Mouse (Mus musculus): ENCODE data around the gene Tes. TPM values are rescaled to one million over a fixed set of nuclear protein-coding genes. Genes with fewer than 3 reads are reported as not detected.
A peak's percentile ranks its signal among the peaks of the same experiment; 100 is the strongest.
"Not testable (repeated sequence)": the region's sequence is repeated elsewhere in the genome, so short reads cannot be mapped to it uniquely, and the experiment has no call there.

Tes gene
- polyA plus RNA-seq, 1 experiment from 2014 or later = 13.8 TPM

DNA sequence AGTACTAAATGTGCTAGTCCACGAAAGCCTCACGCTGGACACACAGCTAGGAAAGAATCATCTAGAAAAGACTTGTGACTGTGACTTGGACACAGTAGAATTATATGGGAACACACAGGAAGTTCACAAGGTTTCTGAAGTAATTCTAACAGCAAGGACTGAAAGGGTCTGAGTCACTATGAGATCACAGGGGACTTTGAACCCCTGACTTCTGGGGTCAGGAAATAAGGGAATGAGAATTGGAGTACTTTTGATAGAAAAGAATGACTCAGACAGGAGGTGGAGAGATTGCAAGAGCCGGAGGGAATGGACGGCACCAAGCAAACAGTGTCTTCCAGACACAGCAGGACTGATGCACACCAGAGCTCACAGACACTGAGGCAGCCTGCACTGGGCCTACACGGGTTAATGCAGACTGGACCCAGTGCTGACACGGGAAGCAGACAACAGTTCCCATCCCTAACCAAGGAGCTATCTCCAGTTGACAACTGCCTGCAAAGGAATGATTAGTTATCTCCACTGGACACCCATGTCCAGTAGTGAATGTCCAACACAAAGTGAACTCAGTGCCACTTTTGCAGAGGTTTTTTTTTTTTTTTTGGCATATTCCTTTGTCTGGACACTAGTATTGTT, 11.8 kb upstream of the Tes start:
- no peak overlapping the region for H3K9ac ChIP-seq (ENCODE audit: low read length)
- ATAC-seq (replicated peaks; ENCODE audit: extremely low read depth, insufficient read depth, low FRiP score) = no peak
- H3K27ac ChIP-seq (ENCODE audit: low read length) = no peak overlapping the region
- H3K36me3 ChIP-seq (ENCODE audit: control insufficient read depth, insufficient read depth) = no peaks in the 10 kb centered on the region
- no peak overlapping the region for H3K4me2 ChIP-seq (ENCODE audit: low read depth, low read length)
- H3K9me3 ChIP-seq (replicated peaks; ENCODE audit: control insufficient read depth, low read length) = no peaks in the 10 kb centered on the region
- 60% methylated on average over 6 of the region's 6 CpGs for WGBS
- no peak overlapping the region for H3K4me3 ChIP-seq (ENCODE audit: low read length)
- H3K27me3 ChIP-seq (ENCODE audit: control insufficient read depth, insufficient read depth, low read length) = peaks cover 9% of the 10 kb centered on the region; the same call in 1 of the 2 replicates
- H3K4me1 ChIP-seq (ENCODE audit: control insufficient read depth, insufficient read depth, low read length) = peaks cover 4% of the 10 kb centered on the region; the same call in 1 of the 2 replicates

DNA sequence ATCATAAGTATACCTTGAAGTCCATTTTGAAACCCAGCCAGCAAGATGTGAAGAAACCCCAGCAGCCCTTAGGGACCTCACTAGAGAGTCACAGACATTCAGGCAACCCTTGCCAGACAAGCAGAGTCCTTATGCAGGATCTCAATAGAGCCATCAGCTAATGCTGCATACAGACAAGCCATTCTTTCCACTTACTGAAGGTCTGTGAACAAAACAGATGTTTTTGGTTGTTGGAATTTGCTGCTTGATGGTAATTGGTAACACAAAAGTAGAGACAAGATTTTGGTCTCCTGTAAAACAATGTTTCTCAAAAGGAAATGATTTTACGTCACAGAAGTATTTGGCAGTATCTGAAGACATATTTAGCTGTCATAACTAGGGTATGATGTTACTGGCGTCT, 10.2 kb upstream of the Tes start:
- peaks cover 9% of the 10 kb centered on the region; the same call in 1 of the 2 replicates for H3K27me3 ChIP-seq (ENCODE audit: control insufficient read depth, insufficient read depth, low read length)
- ATAC-seq (replicated peaks; ENCODE audit: extremely low read depth, insufficient read depth, low FRiP score) = no peak
- H3K27ac ChIP-seq (ENCODE audit: low read length) = no peak overlapping the region
- no peak overlapping the region for H3K4me2 ChIP-seq (ENCODE audit: low read depth, low read length)
- peaks cover 4% of the 10 kb centered on the region; the same call in 1 of the 2 replicates for H3K4me1 ChIP-seq (ENCODE audit: control insufficient read depth, insufficient read depth, low read length)
- H3K9me3 ChIP-seq (replicated peaks; ENCODE audit: control insufficient read depth, low read length) = no peaks in the 10 kb centered on the region
- H3K9ac ChIP-seq (ENCODE audit: low read length) = no peak overlapping the region
- 72% methylated on average over 2 of the region's 2 CpGs for WGBS
- no peak overlapping the region for H3K4me3 ChIP-seq (ENCODE audit: low read length)
- no peaks in the 10 kb centered on the region for H3K36me3 ChIP-seq (ENCODE audit: control insufficient read depth, insufficient read depth)

DNA sequence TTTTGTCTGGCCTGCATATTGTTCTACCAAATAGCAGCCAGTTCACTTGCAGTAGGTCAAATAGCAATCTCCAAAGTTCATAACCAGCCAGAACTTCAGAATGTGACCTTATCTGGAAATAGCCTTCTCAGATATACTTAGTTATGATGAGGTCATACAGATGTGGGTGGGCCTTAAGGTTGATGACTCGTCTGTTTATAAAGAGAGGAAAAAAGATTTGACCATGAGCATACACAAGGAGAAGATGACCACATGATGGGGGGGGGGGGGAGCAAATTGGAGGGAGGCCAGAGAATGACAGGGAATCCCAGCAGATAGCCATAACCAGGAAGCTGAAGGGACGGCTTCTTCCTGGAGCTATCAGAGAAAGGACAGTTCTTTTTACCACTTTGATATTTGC, 9.3 kb upstream of the Tes start:
- H3K4me3 ChIP-seq (ENCODE audit: low read length) = no peak overlapping the region
- WGBS = 25% methylated on average over 2 of the region's 2 CpGs
- no peak overlapping the region for H3K9ac ChIP-seq (ENCODE audit: low read length)
- no peaks in the 10 kb centered on the region for H3K9me3 ChIP-seq (replicated peaks; ENCODE audit: control insufficient read depth, low read length)
- no peak overlapping the region for H3K4me2 ChIP-seq (ENCODE audit: low read depth, low read length)
- peaks cover 4% of the 10 kb centered on the region; the same call in 1 of the 2 replicates for H3K4me1 ChIP-seq (ENCODE audit: control insufficient read depth, insufficient read depth, low read length)
- H3K27me3 ChIP-seq (ENCODE audit: control insufficient read depth, insufficient read depth, low read length) = peaks cover 9% of the 10 kb centered on the region
- H3K36me3 ChIP-seq (ENCODE audit: control insufficient read depth, insufficient read depth) = no peaks in the 10 kb centered on the region
- ATAC-seq (replicated peaks; ENCODE audit: extremely low read depth, insufficient read depth, low FRiP score) = no peak
- H3K27ac ChIP-seq (ENCODE audit: low read length) = no peak overlapping the region

DNA sequence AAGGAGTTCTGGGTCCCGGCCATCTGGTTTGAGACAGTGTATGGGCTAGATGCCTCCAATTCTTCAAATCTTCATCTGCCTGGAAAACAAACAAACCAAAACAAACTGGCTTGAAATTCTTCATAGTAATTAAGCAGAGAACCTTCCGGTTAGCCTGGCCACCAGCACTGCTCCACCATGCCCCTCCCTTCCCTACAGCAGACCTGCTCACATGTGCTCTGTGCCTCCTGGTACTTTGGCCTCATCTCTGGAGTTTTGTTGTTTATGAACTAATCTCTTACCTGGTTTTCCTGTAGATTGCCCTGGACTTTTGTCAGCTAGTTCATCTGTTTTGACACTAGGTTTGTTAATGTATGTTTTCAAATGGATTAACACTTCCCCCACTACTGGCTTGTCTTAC, 5.4 kb upstream of the Tes start:
- 65% methylated on average over 2 of the region's 2 CpGs for WGBS
- Histone ChIP-seq H3K4me2 (ENCODE audit: low read depth, low read length) (no peak overlapping the region), H3K36me3 (ENCODE audit: control insufficient read depth, insufficient read depth) (no peaks in the 10 kb centered on the region), H3K4me1 (ENCODE audit: control insufficient read depth, insufficient read depth, low read length) (peaks cover 4% of the 10 kb centered on the region; the same call in 1 of the 2 replicates), H3K27ac (ENCODE audit: low read length) (no peak overlapping the region), H3K9me3 (replicated peaks; ENCODE audit: control insufficient read depth, low read length) (no peaks in the 10 kb centered on the region), H3K9ac (ENCODE audit: low read length) (no peak overlapping the region), H3K27me3 (ENCODE audit: control insufficient read depth, insufficient read depth, low read length) (peaks cover 31% of the 10 kb centered on the region), H3K4me3 (ENCODE audit: low read length) (no peak overlapping the region)
- ATAC-seq (replicated peaks; ENCODE audit: extremely low read depth, insufficient read depth, low FRiP score) = no peak

DNA sequence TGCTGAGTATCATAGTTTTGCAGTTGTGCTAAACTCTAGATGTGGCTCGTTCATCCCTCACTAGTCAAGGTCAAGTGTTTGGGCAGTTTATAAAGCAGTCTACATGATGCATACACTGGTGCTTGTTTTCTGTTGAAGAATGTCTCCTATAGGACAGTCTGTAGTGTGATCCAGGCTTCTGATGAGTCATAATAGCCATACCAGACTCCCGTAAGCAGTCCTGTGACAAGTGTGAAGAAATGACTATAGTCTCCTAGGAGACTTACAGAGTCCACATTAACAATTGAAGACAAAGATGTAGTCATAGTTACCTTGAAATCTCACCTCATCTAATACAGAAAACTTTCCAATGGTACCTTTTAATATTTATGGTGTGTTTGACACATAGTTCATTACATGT, 4.8 kb upstream of the Tes start:
- Histone ChIP-seq H3K27ac (ENCODE audit: low read length) (no peak overlapping the region), H3K9ac (ENCODE audit: low read length) (no peak overlapping the region), H3K9me3 (replicated peaks; ENCODE audit: control insufficient read depth, low read length) (no peaks in the 10 kb centered on the region), H3K27me3 (ENCODE audit: control insufficient read depth, insufficient read depth, low read length) (peaks cover 31% of the 10 kb centered on the region), H3K36me3 (ENCODE audit: control insufficient read depth, insufficient read depth) (no peaks in the 10 kb centered on the region), H3K4me1 (ENCODE audit: control insufficient read depth, insufficient read depth, low read length) (peaks cover 8% of the 10 kb centered on the region), H3K4me2 (ENCODE audit: low read depth, low read length) (no peak overlapping the region), H3K4me3 (ENCODE audit: low read length) (no peak overlapping the region)
- 67% methylated on average over 2 of the region's 2 CpGs for WGBS
- no peak for ATAC-seq (replicated peaks; ENCODE audit: extremely low read depth, insufficient read depth, low FRiP score)

DNA sequence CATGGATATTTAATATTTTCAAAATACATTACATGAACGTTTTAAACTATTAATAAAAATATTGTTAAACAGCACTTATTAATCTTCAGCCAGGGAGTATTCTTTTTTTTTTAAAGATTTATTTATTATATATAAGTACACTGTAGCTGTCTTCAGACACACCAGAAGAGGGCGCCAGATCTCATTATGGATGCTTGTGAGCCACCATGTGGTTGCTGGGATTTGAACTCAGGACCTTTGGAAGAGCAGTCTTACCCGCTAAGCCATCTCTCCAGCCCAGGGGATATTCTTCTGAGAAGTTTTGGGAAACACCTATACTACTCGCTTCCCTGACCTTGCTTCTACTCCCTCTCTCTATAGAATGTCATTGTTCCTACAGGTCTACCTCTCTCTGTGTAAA, 3.1 kb upstream of the Tes start:
- not testable (repeated sequence) for H3K36me3 ChIP-seq (ENCODE audit: control insufficient read depth, insufficient read depth); H3K9me3 ChIP-seq (replicated peaks; ENCODE audit: control insufficient read depth, low read length); H3K4me2 ChIP-seq (ENCODE audit: low read depth, low read length); H3K4me3 ChIP-seq (ENCODE audit: low read length); H3K27ac ChIP-seq (ENCODE audit: low read length); H3K9ac ChIP-seq (ENCODE audit: low read length); ATAC-seq (replicated peaks; ENCODE audit: extremely low read depth, insufficient read depth, low FRiP score)
- 76% methylated on average over 4 of the region's 4 CpGs for WGBS
- Histone ChIP-seq H3K4me1 (ENCODE audit: control insufficient read depth, insufficient read depth, low read length) (peaks cover 12% of the 10 kb centered on the region), H3K27me3 (ENCODE audit: control insufficient read depth, insufficient read depth, low read length) (peaks cover 37% of the 10 kb centered on the region)

DNA sequence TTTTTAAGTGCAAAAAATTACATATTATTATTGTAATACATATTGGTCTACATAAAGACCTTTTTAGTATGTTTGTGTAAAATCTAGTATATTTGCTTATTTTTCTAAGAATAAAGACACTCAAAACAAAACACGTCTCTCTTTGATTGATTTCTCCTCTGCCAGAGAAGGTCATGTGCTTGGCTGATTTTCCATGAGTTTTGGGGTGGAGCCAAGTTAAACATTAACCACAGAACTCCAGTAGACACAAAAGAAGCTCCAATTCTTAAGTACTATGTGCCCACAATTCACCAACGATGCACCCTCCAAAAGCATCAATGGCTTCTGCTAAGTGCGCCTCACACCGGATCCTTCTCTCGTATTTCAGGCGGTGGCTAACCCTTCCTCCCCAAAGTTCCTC, 2.6 kb upstream of the Tes start:
- H3K9ac ChIP-seq (ENCODE audit: low read length) = no peak overlapping the region
- peaks cover 41% of the 10 kb centered on the region for H3K27me3 ChIP-seq (ENCODE audit: control insufficient read depth, insufficient read depth, low read length)
- no peak for ATAC-seq (replicated peaks; ENCODE audit: extremely low read depth, insufficient read depth, low FRiP score)
- no peaks in the 10 kb centered on the region for H3K36me3 ChIP-seq (ENCODE audit: control insufficient read depth, insufficient read depth)
- H3K27ac ChIP-seq (ENCODE audit: low read length) = no peak overlapping the region
- no peak overlapping the region for H3K4me3 ChIP-seq (ENCODE audit: low read length)
- WGBS = 72% methylated on average over 6 of the region's 6 CpGs
- H3K4me2 ChIP-seq (ENCODE audit: low read depth, low read length) = no peak overlapping the region
- H3K4me1 ChIP-seq (ENCODE audit: control insufficient read depth, insufficient read depth, low read length) = peaks cover 12% of the 10 kb centered on the region
- H3K9me3 ChIP-seq (replicated peaks; ENCODE audit: control insufficient read depth, low read length) = no peaks in the 10 kb centered on the region

DNA sequence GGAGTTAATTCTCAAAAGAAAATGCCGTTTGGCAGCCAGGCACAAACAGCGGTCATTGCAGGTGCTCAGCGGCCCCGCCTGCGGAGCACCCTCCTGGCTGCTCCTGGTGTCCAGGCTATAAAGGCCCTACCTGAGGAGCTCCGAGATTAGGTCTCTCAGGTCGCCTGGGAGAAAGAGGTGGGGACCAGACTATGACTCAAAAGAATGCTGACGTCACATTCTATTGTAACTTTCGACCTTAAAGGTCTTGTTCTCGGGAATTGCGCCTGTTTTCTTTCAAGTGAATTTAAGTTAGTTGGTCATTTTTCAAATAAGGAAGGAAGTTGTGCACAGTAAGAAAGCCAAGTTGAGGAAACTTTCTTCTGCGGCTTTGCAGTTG, 831 bp downstream of the Tes start:
- H3K4me3 ChIP-seq (ENCODE audit: low read length) = peak overlapping the region; percentile 82
- no peak; the same call in 1 of the 2 replicates for ATAC-seq (replicated peaks; ENCODE audit: extremely low read depth, insufficient read depth, low FRiP score)
- peak overlapping the region; percentile 59 for H3K27ac ChIP-seq (ENCODE audit: low read length)
- peaks cover 12% of the 10 kb centered on the region for H3K4me1 ChIP-seq (ENCODE audit: control insufficient read depth, insufficient read depth, low read length)
- WGBS = 3% methylated on average over 12 of the region's 12 CpGs
- no peaks in the 10 kb centered on the region for H3K36me3 ChIP-seq (ENCODE audit: control insufficient read depth, insufficient read depth)
- H3K27me3 ChIP-seq (ENCODE audit: control insufficient read depth, insufficient read depth, low read length) = peaks cover 62% of the 10 kb centered on the region
- H3K4me2 ChIP-seq (ENCODE audit: low read depth, low read length) = peak overlapping the region; percentile 100
- H3K9ac ChIP-seq (ENCODE audit: low read length) = peak overlapping the region; percentile 77
- no peaks in the 10 kb centered on the region for H3K9me3 ChIP-seq (replicated peaks; ENCODE audit: control insufficient read depth, low read length)

DNA sequence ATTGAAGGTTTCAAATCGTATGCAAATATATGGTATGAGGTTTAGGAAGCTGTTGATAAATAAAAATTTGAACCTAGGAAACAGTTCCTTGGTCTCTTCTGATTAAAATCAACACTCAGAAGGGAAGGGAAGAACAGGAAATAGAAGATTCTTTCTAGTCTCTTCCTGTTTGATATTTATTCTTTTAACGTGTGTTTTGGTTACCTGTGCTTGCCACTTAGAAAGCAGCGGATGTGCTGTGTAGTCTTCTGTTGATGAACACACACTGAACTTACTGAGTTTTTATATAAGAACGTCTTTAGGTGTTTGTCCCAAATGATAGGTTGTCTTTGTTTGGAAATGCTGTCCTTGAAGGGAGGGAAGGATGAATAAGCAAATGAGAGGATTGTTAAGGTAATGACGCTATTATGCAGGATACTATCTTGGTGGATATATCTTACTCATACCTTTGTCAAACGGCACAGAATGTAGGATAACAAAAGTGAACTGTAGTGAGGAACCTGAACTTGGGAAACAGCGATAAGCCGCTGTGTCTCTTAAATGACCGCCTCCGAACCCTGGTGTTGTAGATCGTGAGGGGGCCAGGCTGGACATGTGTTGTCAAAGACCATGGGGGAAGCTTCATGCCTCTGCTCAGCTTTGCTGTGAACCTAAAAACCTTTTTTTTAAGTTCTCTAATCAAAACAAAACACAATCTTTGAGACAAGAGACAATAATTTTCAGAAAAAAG, 1.4 kb downstream of the Tes start:
- Histone ChIP-seq H3K4me1 (ENCODE audit: control insufficient read depth, insufficient read depth, low read length) (peaks cover 12% of the 10 kb centered on the region), H3K9me3 (replicated peaks; ENCODE audit: control insufficient read depth, low read length) (no peaks in the 10 kb centered on the region), H3K36me3 (ENCODE audit: control insufficient read depth, insufficient read depth) (no peaks in the 10 kb centered on the region), H3K4me3 (ENCODE audit: low read length) (peak overlapping the region; percentile 82), H3K4me2 (ENCODE audit: low read depth, low read length) (peak overlapping the region; percentile 100), H3K27ac (ENCODE audit: low read length) (no peak overlapping the region), H3K9ac (ENCODE audit: low read length) (no peak overlapping the region), H3K27me3 (ENCODE audit: control insufficient read depth, insufficient read depth, low read length) (peaks cover 60% of the 10 kb centered on the region)
- 37% methylated on average over 11 of the region's 11 CpGs for WGBS
- ATAC-seq (replicated peaks; ENCODE audit: extremely low read depth, insufficient read depth, low FRiP score) = no peak

Measured in heart, embryonic 16.5 days (tissue).